Mouse (Mus musculus) stomach, postnatal 0 days (tissue): Measurements from ENCODE around the gene Sgsm3. TPM values are rescaled to one million over a fixed set of nuclear protein-coding genes. Genes with fewer than 3 reads are reported as not detected.
A peak's percentile ranks its signal among the peaks of the same experiment; 100 is the strongest.

Source experiments
- ATAC-seq: fragments of 200-750 bp; cut with Nextera tagmentation; 2 replicates; pipeline ENCODE4 v1.8.0; 2017; ENCODE audit not compliant: low FRiP score, low TSS enrichment
- DNase-seq: peaks from one replicate; pipeline ENCODE4 v3.0.0-alpha.2; 2016; ENCODE audit warnings: low spot score
- H3K27ac ChIP-seq: fragments of 300-500 bp; sonication (generic); replicated peaks from 2 replicates; pipeline ENCODE4 v1.5.1; 2014; ENCODE audit warnings: mild to moderate bottlenecking, control low read depth
- H3K27me3 ChIP-seq: fragments of 300-500 bp; sonication (generic); 2 replicates; pipeline ENCODE4 v1.6.1; 2014; ENCODE audit warnings: low read length; ENCODE audit not compliant: control insufficient read depth, insufficient read depth
- H3K36me3 ChIP-seq: fragments of 300-500 bp; sonication (generic); 2 replicates; pipeline ENCODE4 v1.6.1; 2014; ENCODE audit warnings: low read length, mixed read lengths; ENCODE audit not compliant: control insufficient read depth, insufficient read depth
- H3K4me1 ChIP-seq: fragments of 300-500 bp; sonication (generic); replicated peaks from 2 replicates; pipeline ENCODE4 v1.6.1; 2014; ENCODE audit warnings: antibody characterized with exemption; ENCODE audit not compliant: control insufficient read depth, insufficient read depth
- H3K4me2 ChIP-seq: fragments of 300-500 bp; sonication (generic); replicated peaks from 2 replicates; pipeline ENCODE4 v1.6.1; 2014; ENCODE audit warnings: low read depth, mild to moderate bottlenecking, control low read depth, moderate library complexity
- H3K4me3 ChIP-seq: fragments of 300-500 bp; sonication (generic); 2 replicates; pipeline ENCODE4 v1.5.1; 2014; ENCODE audit warnings: low read depth, low read length, control low read depth
- H3K9ac ChIP-seq: fragments of 300-500 bp; sonication (generic); 2 replicates; pipeline ENCODE4 v1.6.1; 2014; ENCODE audit warnings: mild to moderate bottlenecking, low read length, control low read depth, mixed read lengths
- H3K9me3 ChIP-seq: fragments of 300-500 bp; sonication (generic); 2 replicates; pipeline ENCODE4 v1.6.1; 2016; ENCODE audit warnings: low read length; ENCODE audit not compliant: control insufficient read depth
- CTCF ChIP-seq: IDR thresholded peaks from 2 replicates; pipeline ENCODE4 v1.5.1; 2016; ENCODE audit warnings: antibody characterized with exemption, low read depth, mild to moderate bottlenecking, moderate library complexity
- EP300 ChIP-seq: optimal IDR thresholded peaks from 2 replicates; pipeline ENCODE3; 2016; ENCODE audit warnings: antibody characterized with exemption
- WGBS: fragments of 180-500 bp; shearing (Covaris S2); extraction: QIAGEN DNeasy Blood & Tissue Kit; methylation state at CpG from one replicate; pipeline ENCODE4 v1.1.7; 2014; 5-methylcytosine and 5-hydroxymethylcytosine counted together
- polyA plus RNA-seq: library from polyadenylated mRNA; unstranded; fragments of >200 nt; fragmentation: Nextera tagmentation; extraction: Ambion mirVana; gene quantifications from 2 replicates; pipeline ENCODE4 v1.2.1, GENCODE M21; 2015

The Sgsm3 gene
- polyA plus RNA-seq, 1 experiment from 2014 or later: 44.8 TPM

DNA sequence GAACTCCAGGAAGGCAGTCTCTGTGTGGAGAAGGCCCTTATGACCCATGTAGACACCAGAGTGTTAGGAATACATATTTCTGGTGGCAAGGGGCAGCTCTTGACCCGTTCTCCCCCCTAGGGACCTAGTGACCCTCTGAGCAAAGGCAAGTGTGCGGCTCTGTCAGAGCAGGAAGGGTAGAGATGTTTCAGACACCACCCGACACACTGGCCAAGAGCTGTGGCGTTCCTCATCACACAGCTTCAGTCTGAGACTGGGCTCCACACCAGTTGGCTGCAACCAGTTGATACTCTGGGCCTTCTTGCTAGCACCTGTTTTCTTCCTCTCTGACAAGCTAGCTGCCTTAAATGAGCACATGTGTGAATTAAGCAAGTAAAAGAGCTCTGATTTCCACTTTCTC lies 54.0 kb downstream of the Sgsm3 start:
- H3K9ac ChIP-seq: no peak overlapping the region
- no peaks in the 10 kb centered on the region for H3K27me3 ChIP-seq
- H3K4me2 ChIP-seq: no peak overlapping the region
- DNase-seq (no peak), ATAC-seq (no peak)
- H3K4me1 ChIP-seq: peaks cover 5% of the 10 kb centered on the region
- H3K27ac ChIP-seq: no peak overlapping the region
- H3K4me3 ChIP-seq: no peak overlapping the region
- 76% methylated on average over 4 of the region's 4 CpGs for WGBS
- no peaks in the 10 kb centered on the region for H3K9me3 ChIP-seq
- no peaks in the 10 kb centered on the region for H3K36me3 ChIP-seq
- TF ChIP-seq CTCF: no peak
- TF ChIP-seq EP300: no peak

DNA sequence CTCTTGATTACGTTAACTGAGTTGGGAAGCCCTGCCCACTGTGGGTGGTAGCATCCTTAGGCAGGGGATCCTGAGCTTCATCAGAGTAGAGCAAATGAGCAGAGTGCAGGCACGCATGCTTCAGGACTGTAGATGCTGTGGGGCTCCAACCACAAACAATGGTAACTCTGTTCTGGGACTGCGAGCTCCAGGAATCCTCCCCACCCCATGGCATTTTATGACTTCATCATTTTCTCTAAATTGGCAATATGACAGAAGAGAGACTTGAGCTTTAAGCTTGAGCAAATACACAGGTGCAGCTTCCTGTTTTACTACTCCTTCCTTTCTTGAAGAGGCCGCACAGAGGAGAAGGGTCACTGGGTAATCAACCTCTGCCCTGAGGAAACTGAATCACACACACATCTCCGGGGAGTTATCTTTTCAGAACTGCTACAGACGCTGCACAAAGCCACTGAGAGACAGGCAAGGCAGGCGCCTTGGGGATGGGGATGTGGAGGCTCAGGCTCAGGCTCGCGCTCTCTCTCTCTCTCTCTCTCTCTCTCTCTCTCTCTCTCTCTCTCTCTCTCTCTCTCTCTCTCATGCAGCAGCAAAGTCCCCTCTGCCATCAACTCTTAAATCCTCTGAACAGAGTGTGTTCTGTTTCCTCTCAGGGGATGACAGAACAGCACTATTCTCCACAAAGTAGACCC lies 55.5 kb downstream of the Sgsm3 start:
- H3K27ac ChIP-seq: no peak overlapping the region
- TF ChIP-seq EP300 (no peak), CTCF (no peak)
- H3K4me3 ChIP-seq: no peak overlapping the region
- ATAC-seq: peak; percentile 63
- no peaks in the 10 kb centered on the region for H3K9me3 ChIP-seq
- peaks cover 3% of the 10 kb centered on the region for H3K4me1 ChIP-seq
- no peak overlapping the region for H3K4me2 ChIP-seq
- H3K9ac ChIP-seq: no peak overlapping the region
- 35% methylated on average over 9 of the region's 9 CpGs for WGBS
- DNase-seq: peak; percentile 21
- H3K36me3 ChIP-seq: no peaks in the 10 kb centered on the region
- H3K27me3 ChIP-seq: no peaks in the 10 kb centered on the region

DNA sequence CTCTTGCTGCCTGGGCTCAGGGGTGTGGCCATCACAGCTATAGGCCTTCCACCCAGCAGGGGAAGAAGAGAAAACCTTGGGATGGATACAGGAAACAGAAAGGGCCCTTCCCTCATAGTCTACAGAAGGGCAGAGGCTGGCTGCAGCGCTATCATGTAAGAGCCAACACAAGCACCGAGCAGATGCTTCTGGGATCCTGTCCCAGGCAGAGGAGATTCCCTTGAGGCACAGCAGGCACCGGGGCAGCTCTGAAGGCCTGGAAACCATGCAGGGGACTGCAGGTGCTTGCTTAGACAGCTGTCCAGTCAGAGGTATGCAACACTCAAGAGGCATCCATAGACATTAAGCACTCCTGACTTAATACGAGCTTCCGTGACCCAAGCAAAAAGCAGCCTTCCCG lies 56.6 kb downstream of the Sgsm3 start:
- Histone ChIP-seq H3K36me3 (no peaks in the 10 kb centered on the region), H3K9me3 (no peaks in the 10 kb centered on the region), H3K4me1 (peaks cover 3% of the 10 kb centered on the region), H3K27ac (no peak overlapping the region), H3K4me3 (no peak overlapping the region), H3K4me2 (no peak overlapping the region), H3K9ac (no peak overlapping the region), H3K27me3 (no peaks in the 10 kb centered on the region)
- ATAC-seq (no peak), DNase-seq (no peak)
- WGBS: 65% methylated on average over 6 of the region's 6 CpGs
- TF ChIP-seq EP300 (no peak), CTCF (no peak)

- Histone ChIP-seq H3K27ac (no peak overlapping the region), H3K9me3 (no peaks in the 10 kb centered on the region), H3K4me2 (no peak overlapping the region), H3K4me3 (no peak overlapping the region), H3K36me3 (no peaks in the 10 kb centered on the region), H3K9ac (no peak overlapping the region), H3K4me1 (peaks cover 3% of the 10 kb centered on the region), H3K27me3 (no peaks in the 10 kb centered on the region)
- 71% methylated on average over 12 of the region's 12 CpGs for WGBS
- TF ChIP-seq CTCF (no peak), EP300 (no peak)
- DNase-seq (no peak), ATAC-seq (no peak)
Observed at GRCm38 (mm10) chr15:81035417-81036162, 58.0 kb downstream of the Sgsm3 start.

DNA sequence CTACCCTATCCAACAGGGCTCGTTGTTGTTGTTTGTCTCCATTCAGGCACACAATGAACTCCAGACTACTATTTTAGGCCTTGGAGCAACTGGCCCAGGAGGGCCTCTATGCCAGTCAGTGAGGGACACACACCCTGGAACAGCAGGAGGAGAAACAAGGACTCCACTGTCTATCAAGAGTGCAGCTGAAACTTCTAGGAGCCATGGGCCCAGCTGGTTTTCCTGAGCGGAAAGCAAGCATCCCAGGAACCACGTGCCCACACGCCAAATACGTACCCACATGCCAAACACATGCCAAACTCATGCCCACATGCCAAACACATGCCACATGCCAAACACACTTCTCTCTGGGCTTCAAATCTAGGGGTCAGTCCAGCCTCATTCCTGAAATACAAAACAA lies 60.9 kb downstream of the Sgsm3 start:
- ATAC-seq (no peak), DNase-seq (no peak)
- TF ChIP-seq CTCF: no peak
- no peak for TF ChIP-seq EP300
- Histone ChIP-seq H3K27me3 (no peaks in the 10 kb centered on the region), H3K27ac (no peak overlapping the region), H3K4me3 (no peak overlapping the region), H3K4me2 (no peak overlapping the region), H3K4me1 (peaks cover 3% of the 10 kb centered on the region; the same call in 1 of the 2 replicates), H3K9ac (no peak overlapping the region), H3K36me3 (no peaks in the 10 kb centered on the region), H3K9me3 (no peaks in the 10 kb centered on the region)
- 85% methylated on average over 5 of the region's 5 CpGs for WGBS

GRCm38 (mm10) chr15:81041767-81042166 lies 64.2 kb downstream of the Sgsm3 start:
- no peak for DNase-seq
- no peak overlapping the region for H3K27ac ChIP-seq
- H3K4me2 ChIP-seq: no peak overlapping the region
- WGBS: 75% methylated on average over 4 of the region's 4 CpGs
- TF ChIP-seq EP300: no peak
- TF ChIP-seq CTCF: no peak
- no peaks in the 10 kb centered on the region for H3K9me3 ChIP-seq
- no peak overlapping the region for H3K4me3 ChIP-seq
- H3K27me3 ChIP-seq: no peaks in the 10 kb centered on the region
- H3K4me1 ChIP-seq: no peaks in the 10 kb centered on the region
- H3K36me3 ChIP-seq: peaks cover 4% of the 10 kb centered on the region; the same call in 1 of the 2 replicates
- ATAC-seq: no peak
- no peak overlapping the region for H3K9ac ChIP-seq
